Mouse (Mus musculus): Measurements from ENCODE around the gene Gfod1.

DNA sequence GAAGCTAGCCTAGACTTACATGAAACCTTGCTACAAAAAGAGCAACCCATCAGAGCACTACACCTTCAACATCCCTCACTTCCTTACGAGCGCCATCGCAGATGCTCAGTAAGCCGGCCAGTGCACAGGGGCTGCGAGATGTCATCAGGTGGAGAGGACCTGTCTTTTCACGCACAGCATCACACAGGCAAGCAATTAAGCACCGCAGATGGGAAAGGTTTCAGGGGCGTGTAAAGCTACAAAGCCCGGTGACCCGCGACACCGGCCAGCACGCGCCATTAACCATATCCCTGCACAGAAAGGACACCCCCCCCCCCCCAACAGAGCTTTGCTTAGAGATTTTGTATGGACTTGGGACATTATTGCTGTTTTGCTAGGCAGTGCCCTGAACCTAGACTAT is 30.1 kb downstream of the Gfod1 start:
- no peak for TF ChIP-seq POLR2A (IDR thresholded peaks at IDR 0.05; ENCODE audit: low read depth, low read length)
- TF ChIP-seq CTCF (IDR thresholded peaks at IDR 0.05; ENCODE audit: borderline replicate concordance, insufficient read depth, low read length): no peak

Data from embryonic fibroblast, embryonic 13.5 days (primary cell).